ENCODE assay signal across 9 mouse cellular contexts in the genomic region with DNA sequence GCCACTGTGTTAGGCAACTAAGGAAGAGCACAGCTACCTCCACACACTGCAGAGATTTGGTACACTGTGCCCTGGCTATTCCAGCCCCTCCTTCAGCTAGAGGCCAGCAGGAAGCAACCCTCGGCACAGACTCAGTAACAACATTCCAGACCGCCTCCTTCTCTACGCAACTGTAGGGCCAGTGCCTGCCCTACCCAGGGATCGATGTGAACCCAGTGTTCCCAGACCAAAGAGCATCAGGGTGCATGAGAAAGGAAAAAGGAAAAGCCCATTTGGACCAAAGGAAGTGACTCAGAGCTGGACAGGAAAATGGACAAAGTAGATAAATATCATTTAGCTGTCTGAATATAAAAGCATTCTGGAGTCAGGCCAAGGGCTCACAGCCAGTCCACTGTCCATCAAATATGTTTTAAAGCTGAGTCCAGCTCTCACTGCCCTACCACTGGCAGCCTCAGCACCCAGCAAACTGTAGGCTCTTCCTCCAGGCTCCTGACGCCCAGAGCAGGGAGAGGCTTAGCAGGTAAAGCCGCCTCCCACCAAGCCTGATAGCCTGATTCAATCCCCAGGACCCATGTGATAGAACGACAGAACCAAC. TPM values are rescaled to one million over a fixed set of nuclear protein-coding genes. Genes with fewer than 3 reads are reported as not detected.
DNase-seq lines count a peak whose midpoint lies in the region; ATAC-seq and TF ChIP-seq lines count a peak whose summit lies in the region.
"Had no signal": no experiment of that assay in that cellular context is flagged by ENCODE, and none has a peak within 500 bp of the region (broad histone marks: within the 10 kb centered on the region; RNA-seq: fewer than 3 reads in every experiment).

No protein-coding gene starts in this region.

- no peak for DNase-seq in heart, embryonic 10.5 days (ENCODE audit: low spot score)
- peak; percentile 92 for DNase-seq in lung, postnatal 0 days (ENCODE audit: low spot score)
- no peak for DNase-seq in thymus, postnatal 10 days (ENCODE audit: low spot score in 2 of 2)
- no peak for DNase-seq in left cerebral cortex, adult 8-10 months (ENCODE audit: low spot score in 2 of 2)
- DNase-seq in ovary, postnatal 14 days (ENCODE audit: low spot score): no peak

- peaks cover 87% of the 10 kb centered on the region for H3K27me3 ChIP-seq in megakaryocyte, embryonic 14.5 days (replicated peaks)
- H3K27me3 ChIP-seq in heart, embryonic 10.5 days (ENCODE audit: insufficient read depth, poor library complexity, severe bottlenecking): no peaks in the 10 kb centered on the region
- no peaks in the 10 kb centered on the region for H3K27me3 ChIP-seq in kidney, embryonic 14.5 days (ENCODE audit: control insufficient read depth, insufficient read depth, low read length)
- no peaks in the 10 kb centered on the region for H3K27me3 ChIP-seq in lung, postnatal 0 days (replicated peaks; ENCODE audit: insufficient read depth, low read length)
- H3K27me3 ChIP-seq: embryonic facial prominence, embryonic 13.5 days had no signal

- peak; percentile 99 for TF ChIP-seq EP300 in lung, postnatal 0 days (IDR thresholded peaks at IDR 0.05)

- no peak for TF ChIP-seq CTCF in lung, postnatal 0 days (IDR thresholded peaks at IDR 0.05)

- 39% methylated on average over 7 of the region's 7 CpGs for WGBS in heart, embryonic 10.5 days
- WGBS in kidney, embryonic 14.5 days: 47% methylated on average over 7 of the region's 7 CpGs
- 12% methylated on average over 7 of the region's 7 CpGs for WGBS in lung, postnatal 0 days

- ATAC-seq in megakaryocyte, adult 5-6 weeks (ENCODE audit: poor library complexity, severe bottlenecking): no peak
- 0 out of 2 replicates have a peak, but pooled peaks have one; percentile 50 for ATAC-seq in kidney, embryonic 14.5 days (ENCODE audit: low FRiP score, low TSS enrichment)
- ATAC-seq in lung, postnatal 0 days: peak; percentile 94

- no peaks in the 10 kb centered on the region for H3K9me3 ChIP-seq in megakaryocyte, embryonic 14.5 days
- H3K9me3 ChIP-seq in heart, embryonic 10.5 days: no peaks in the 10 kb centered on the region
- H3K9me3 ChIP-seq in kidney, embryonic 14.5 days (ENCODE audit: control insufficient read depth, low read length): no peaks in the 10 kb centered on the region
- no peaks in the 10 kb centered on the region for H3K9me3 ChIP-seq in lung, postnatal 0 days (ENCODE audit: low read length)
- H3K9me3 ChIP-seq: embryonic facial prominence, embryonic 13.5 days had no signal

- H3K4me3 ChIP-seq in megakaryocyte, embryonic 14.5 days (replicated peaks): peak overlapping the region; percentile 15
- H3K4me3 ChIP-seq in heart, embryonic 10.5 days: no peak overlapping the region
- no peak overlapping the region for H3K4me3 ChIP-seq in kidney, embryonic 14.5 days (ENCODE audit: low read length)
- no peak overlapping the region for H3K4me3 ChIP-seq in lung, postnatal 0 days (ENCODE audit: low read depth, low read length)
- H3K4me3 ChIP-seq: embryonic facial prominence, embryonic 13.5 days had no signal

- H3K4me2 ChIP-seq in kidney, embryonic 14.5 days (replicated peaks; ENCODE audit: low read depth, low read length): peak overlapping the region; percentile 24; the same call in 1 of the 2 replicates
- 0 out of 2 replicates have a peak overlapping the region, but pooled peaks have one; percentile 8 for H3K4me2 ChIP-seq in lung, postnatal 0 days (replicated peaks; ENCODE audit: low read depth, low read length)
- H3K4me2 ChIP-seq: embryonic facial prominence, embryonic 13.5 days had no signal

- H3K4me1 ChIP-seq in megakaryocyte, embryonic 14.5 days: peaks cover 38% of the 10 kb centered on the region
- peaks cover 42% of the 10 kb centered on the region for H3K4me1 ChIP-seq in heart, embryonic 10.5 days
- H3K4me1 ChIP-seq in kidney, embryonic 14.5 days (ENCODE audit: control insufficient read depth, insufficient read depth, low read length): peaks cover 9% of the 10 kb centered on the region; the same call in 1 of the 2 replicates
- H3K4me1 ChIP-seq in lung, postnatal 0 days (ENCODE audit: insufficient read depth, low read depth, low read length): peaks cover 34% of the 10 kb centered on the region

- H3K9ac ChIP-seq in kidney, embryonic 14.5 days (ENCODE audit: low read depth, low read length): 0 out of 2 replicates have a peak overlapping the region, but pooled peaks have one; percentile 12
- no peak overlapping the region for H3K9ac ChIP-seq in lung, postnatal 0 days (replicated peaks; ENCODE audit: low read depth)
- H3K9ac ChIP-seq: embryonic facial prominence, embryonic 13.5 days had no signal

- 0 out of 2 replicates have a peak overlapping the region, but pooled peaks have one; percentile 57 for H3K27ac ChIP-seq in heart, embryonic 10.5 days
- H3K27ac ChIP-seq in kidney, embryonic 14.5 days (ENCODE audit: low read depth, low read length): peak overlapping the region; percentile 81; the same call in 1 of the 2 replicates
- peak overlapping the region; percentile 84 for H3K27ac ChIP-seq in lung, postnatal 0 days (ENCODE audit: low read length)
- H3K27ac ChIP-seq: embryonic facial prominence, embryonic 13.5 days had no signal

- H3K36me3 ChIP-seq in megakaryocyte, embryonic 14.5 days (replicated peaks; ENCODE audit: low read length): no peaks in the 10 kb centered on the region
- H3K36me3 ChIP-seq in heart, embryonic 10.5 days: peaks cover 33% of the 10 kb centered on the region
- H3K36me3 ChIP-seq in kidney, embryonic 14.5 days (ENCODE audit: control insufficient read depth, insufficient read depth, low read length): peaks cover 22% of the 10 kb centered on the region
- no peaks in the 10 kb centered on the region for H3K36me3 ChIP-seq in lung, postnatal 0 days (ENCODE audit: insufficient read depth, low read length)

RNA-seq across cellular contexts. Expression of gene Map1lc3b, which starts 29.3 kb away (rescaled TPM):
- 62.1 and 147 TPM in 2 replicates for polyA plus RNA-seq in megakaryocyte, embryonic 14.5 days (2012; ENCODE audit: insufficient read depth, low replicate concordance)
- 124 and 139 TPM in 2 replicates for total RNA-seq in megakaryocyte, adult 5-6 weeks (2015)
- total RNA-seq in megakaryocyte, adult 5-6 weeks (2017): 141 and 163 TPM in 2 replicates
- 167 and 170 TPM in 2 replicates for polyA plus RNA-seq in heart, embryonic 10.5 days (2016; fragmentation: Nextera tagmentation; extraction: Ambion mirVana)
- 204 and 205 TPM in 2 replicates for polyA plus RNA-seq in kidney, embryonic 14.5 days (2014; fragmentation: Nextera tagmentation; extraction: Ambion mirVana)
- polyA plus RNA-seq in lung, postnatal 0 days (2015; fragmentation: Nextera tagmentation; extraction: Ambion mirVana): 411 and 449 TPM in 2 replicates
- 100 to 1,000 TPM; 159 to 187 (median 173) TPM for total RNA-seq in left cerebral cortex, adult 8-10 months (2022)

RNA-seq across cellular contexts. Expression of gene Zcchc14, which starts 33.2 kb away (rescaled TPM):
- 0.19 and 0.36 TPM in 2 replicates for polyA plus RNA-seq in megakaryocyte, embryonic 14.5 days (2012; ENCODE audit: insufficient read depth, low replicate concordance)
- 0.36 and 0.56 TPM in 2 replicates for total RNA-seq in megakaryocyte, adult 5-6 weeks (2015)
- total RNA-seq in megakaryocyte, adult 5-6 weeks (2017): 0.04 and 0.99 TPM in 2 replicates
- 7.8 and 10.9 TPM in 2 replicates for polyA plus RNA-seq in heart, embryonic 10.5 days (2016; fragmentation: Nextera tagmentation; extraction: Ambion mirVana)
- polyA plus RNA-seq in kidney, embryonic 14.5 days (2014; fragmentation: Nextera tagmentation; extraction: Ambion mirVana): 19.3 and 26.9 TPM in 2 replicates
- polyA plus RNA-seq in lung, postnatal 0 days (2015; fragmentation: Nextera tagmentation; extraction: Ambion mirVana): 11.1 and 14.7 TPM in 2 replicates
- total RNA-seq in left cerebral cortex, adult 8-10 months (2022): 10 to 100 TPM; 68.6 to 73.0 (median 70.5) TPM

RNA-seq across cellular contexts. Expression of gene Fbxo31, which starts 40.9 kb away (rescaled TPM):
- polyA plus RNA-seq in megakaryocyte, embryonic 14.5 days (2012; ENCODE audit: insufficient read depth, low replicate concordance): 19.2 and 31.2 TPM in 2 replicates
- total RNA-seq in megakaryocyte, adult 5-6 weeks (2015): 4.2 and 5.3 TPM in 2 replicates
- total RNA-seq in megakaryocyte, adult 5-6 weeks (2017): 5.2 and 10.8 TPM in 2 replicates
- polyA plus RNA-seq in heart, embryonic 10.5 days (2016; fragmentation: Nextera tagmentation; extraction: Ambion mirVana): 10.9 and 17.0 TPM in 2 replicates
- 15.5 and 17.0 TPM in 2 replicates for polyA plus RNA-seq in kidney, embryonic 14.5 days (2014; fragmentation: Nextera tagmentation; extraction: Ambion mirVana)
- 12.1 and 13.9 TPM in 2 replicates for polyA plus RNA-seq in lung, postnatal 0 days (2015; fragmentation: Nextera tagmentation; extraction: Ambion mirVana)
- total RNA-seq in left cerebral cortex, adult 8-10 months (2022): 100 to 1,000 TPM in 3 of 4 experiments, 10 to 100 TPM in 1; 94.5 to 107 (median 104) TPM
